Mouse (Mus musculus) layer of hippocampus, adult 8-10 months (tissue): ENCODE results near the gene Srp54b. TPM values are rescaled to one million over a fixed set of nuclear protein-coding genes. Genes with fewer than 3 reads are reported as not detected.
"Not testable (repeated sequence)": the region's sequence is repeated elsewhere in the genome, so short reads cannot be mapped to it uniquely, and the experiment has no call there.

Experiments
- DNase-seq, 2 experiments: peaks; one replicate each; pipeline ENCODE4 v3.0.0; 2022; ENCODE audit warnings: low spot score in 2 of 2
- total RNA-seq, 4 experiments: library from RNA; stranded (reverse); gene quantifications; 2 replicates each; pipeline ENCODE4 v1.2.4; 2022

Gene Srp54b
- 10 to 100 TPM; 31.5 to 60.4 (median 43.9) TPM for total RNA-seq

GRCm38 (mm10) chr12:55154559-55155448, at the start of gene Srp54b:
TSS of gene Srp54b (plus strand) at chr12:55155104.
- DNase-seq: not testable (repeated sequence)

- not testable (repeated sequence) for DNase-seq
Measured at GRCm38 (mm10) chr12:55112616-55113015, 42.3 kb upstream of the Srp54b start.

- not testable (repeated sequence) for DNase-seq
Measured at GRCm38 (mm10) chr12:55124242-55124641, 30.7 kb upstream of the Srp54b start, which contains the start of gene Fam177a. TSS of gene Fam177a (plus strand) at chr12:55124469.

GRCm38 (mm10) chr12:55124731-55125130, 30.2 kb upstream of the Srp54b start:
- DNase-seq: not testable (repeated sequence)

GRCm38 (mm10) chr12:55135540-55135939, 19.4 kb upstream of the Srp54b start:
- not testable (repeated sequence) for DNase-seq

GRCm38 (mm10) chr12:55137859-55138258, 17.0 kb upstream of the Srp54b start:
- not testable (repeated sequence) for DNase-seq

GRCm38 (mm10) chr12:55155449-55155783, 512 bp downstream of the Srp54b start:
- DNase-seq: not testable (repeated sequence)

- DNase-seq: not testable (repeated sequence)
Measured at GRCm38 (mm10) chr12:55167034-55167557, 12.2 kb downstream of the Srp54b start.

- not testable (repeated sequence) for DNase-seq
Measured at GRCm38 (mm10) chr12:55187686-55188085, 32.8 kb downstream of the Srp54b start.

- not testable (repeated sequence) for DNase-seq
Measured at GRCm38 (mm10) chr12:55189127-55189526, 34.2 kb downstream of the Srp54b start.

- not testable (repeated sequence) for DNase-seq
Measured at GRCm38 (mm10) chr12:55199306-55199705, 44.4 kb downstream of the Srp54b start, which contains the start of gene 1700047I17Rik2. TSS of gene 1700047I17Rik2 (plus strand) at chr12:55199592.

GRCm38 (mm10) chr12:55199799-55200198, 44.9 kb downstream of the Srp54b start:
- DNase-seq: not testable (repeated sequence)

- DNase-seq: not testable (repeated sequence)
Measured at GRCm38 (mm10) chr12:55212944-55213343, 58.0 kb downstream of the Srp54b start.

GRCm38 (mm10) chr12:55229626-55230519, 75.0 kb downstream of the Srp54b start, which contains the start of gene Srp54c:
TSS of gene Srp54c (plus strand) at chr12:55230168.
- DNase-seq: not testable (repeated sequence)

- DNase-seq: not testable (repeated sequence)
Measured at GRCm38 (mm10) chr12:55230520-55230861, 75.6 kb downstream of the Srp54b start.

Other genes with a start within 250 kb of the Srp54b start
- not detected for gene Gm20403, start 168.6 kb upstream of the Srp54b start, total RNA-seq
- 1 to 10 TPM in 3 of 4 experiments, under 1 TPM in 1; 0.49 to 4.9 (median 2.1) TPM for gene Baz1a, start 140.8 kb upstream of the Srp54b start, total RNA-seq
- gene 2700097O09Rik, start 75.0 kb upstream of the Srp54b start, total RNA-seq: 10 to 100 TPM; 10.2 to 12.7 (median 11.2) TPM
- gene Srp54a, start 74.8 kb upstream of the Srp54b start, total RNA-seq: 10 to 100 TPM; 84.9 to 98.9 (median 94.6) TPM
- gene Fam177a, start 30.6 kb upstream of the Srp54b start, total RNA-seq: 10 to 100 TPM in 3 of 4 experiments, 1 to 10 TPM in 1; 6.1 to 17.5 (median 15.6) TPM
- gene 1700047I17Rik2, start 44.5 kb downstream of the Srp54b start, total RNA-seq: 10 to 100 TPM in 1 of 4 experiments, 1 to 10 TPM in 1, not detected in 2; 5.4 to 11.8 TPM
- gene Srp54c, start 75.1 kb downstream of the Srp54b start, total RNA-seq: 10 to 100 TPM; 32.5 to 34.4 (median 34.3) TPM
- 1 to 10 TPM; 8.4 to 8.8 (median 8.7) TPM for gene 1110008L16Rik, start 144.5 kb downstream of the Srp54b start, total RNA-seq
- gene Ppp2r3c, start 147.9 kb downstream of the Srp54b start, total RNA-seq: 10 to 100 TPM; 12.3 to 15.4 (median 12.7) TPM
- gene Psma6, start 229.1 kb downstream of the Srp54b start, total RNA-seq: 100 to 1,000 TPM; 139 to 158 (median 150) TPM